Mouse (Mus musculus) cortical plate, adult 2 months (tissue): ENCODE measurements around the gene Fanci.

ENCODE experiments used
- CTCF ChIP-seq: fragments of 200-500 bp; IDR thresholded peaks from 2 replicates; pipeline ENCODE4 v1.5.1; 2011; ENCODE audit warnings: mild to moderate bottlenecking, control low read depth, low read length; ENCODE audit not compliant: insufficient read depth; ENCODE audit errors: extremely low read depth
- POLR2A ChIP-seq: fragments of 200-500 bp; IDR thresholded peaks from 2 replicates; pipeline ENCODE4 v1.6.1; 2011; ENCODE audit warnings: mild to moderate bottlenecking, low read length, control low read depth; ENCODE audit not compliant: insufficient read depth; ENCODE audit errors: extremely low read depth

DNA sequence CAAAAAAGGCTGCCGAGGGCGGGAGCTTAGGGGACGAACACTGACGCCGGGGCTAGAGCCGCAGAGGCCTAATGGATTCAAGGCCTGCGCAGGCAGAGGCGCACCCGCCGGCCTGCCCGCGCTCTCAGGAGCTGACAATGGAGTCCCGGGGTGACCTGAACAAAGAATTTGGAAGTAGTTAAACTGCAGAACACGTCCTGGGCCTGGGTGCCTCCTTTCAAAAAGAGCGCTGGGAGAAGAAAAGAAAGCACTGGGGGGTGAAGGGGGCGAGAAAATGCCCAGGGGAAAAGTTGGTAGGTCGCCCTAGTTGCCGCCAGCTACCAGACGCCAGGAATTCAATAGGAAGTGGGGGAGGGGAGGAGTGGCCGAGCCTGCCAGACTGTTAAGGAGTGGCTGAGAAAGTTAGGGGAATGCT lies 106.0 kb downstream of the Fanci start:
- TF ChIP-seq CTCF (no peak), POLR2A (no peak)
